ENCODE assay signal across 8 mouse cellular contexts in genomic region chr17:21534460-21535095, GRCm38 (mm10). TPM values are rescaled to one million over a fixed set of nuclear protein-coding genes. Genes with fewer than 3 reads are reported as not detected.
A peak's percentile ranks its signal among the peaks of the same experiment; 100 is the strongest.
DNase-seq lines count a peak whose midpoint lies in the region; ATAC-seq and TF ChIP-seq lines count a peak whose summit lies in the region.

No protein-coding gene starts in this region.

- WGBS in forebrain, embryonic 11.5 days, result 22% methylated on average over 4 of the region's 4 CpGs
- 14% methylated on average over 4 of the region's 4 CpGs for WGBS in hindbrain, postnatal 0 days
- WGBS in limb, embryonic 11.5 days, result 21% methylated on average over 4 of the region's 4 CpGs
- WGBS in midbrain, postnatal 0 days, result 17% methylated on average over 4 of the region's 4 CpGs

- H3K4me1 ChIP-seq in forebrain, embryonic 11.5 days (replicated peaks; ENCODE audit: control insufficient read depth, insufficient read depth, low read length), result peaks cover 7% of the 10 kb centered on the region; the same call in 1 of the 2 replicates
- no peaks in the 10 kb centered on the region for H3K4me1 ChIP-seq in hindbrain, postnatal 0 days (ENCODE audit: insufficient read depth, low read length)
- H3K4me1 ChIP-seq in limb, embryonic 11.5 days (ENCODE audit: control insufficient read depth, insufficient read depth, low read length), result no peaks in the 10 kb centered on the region
- H3K4me1 ChIP-seq in midbrain, postnatal 0 days (ENCODE audit: insufficient read depth, low read length), result peaks cover 5% of the 10 kb centered on the region; the same call in 1 of the 2 replicates

- no peak overlapping the region for H3K4me2 ChIP-seq in forebrain, embryonic 11.5 days (ENCODE audit: low read depth, low read length, severe bottlenecking)
- H3K4me2 ChIP-seq in hindbrain, postnatal 0 days (ENCODE audit: low read depth, low read length), result peak overlapping the region; percentile 91
- no peak overlapping the region for H3K4me2 ChIP-seq in limb, embryonic 11.5 days (ENCODE audit: low read depth, severe bottlenecking)
- H3K4me2 ChIP-seq in midbrain, postnatal 0 days (ENCODE audit: low read depth, low read length, poor library complexity, severe bottlenecking), result peak overlapping the region; percentile 84; the same call in 1 of the 2 replicates

- H3K4me3 ChIP-seq in forebrain, embryonic 11.5 days (ENCODE audit: low read depth, low read length), result no peak overlapping the region
- no peak overlapping the region for H3K4me3 ChIP-seq in hindbrain, postnatal 0 days (ENCODE audit: low read length)
- no peak overlapping the region for H3K4me3 ChIP-seq in limb, embryonic 11.5 days (ENCODE audit: low read depth, low read length)
- H3K4me3 ChIP-seq in midbrain, postnatal 0 days (ENCODE audit: low read depth, low read length), result no peak overlapping the region

- H3K27me3 ChIP-seq in forebrain, embryonic 11.5 days (ENCODE audit: control insufficient read depth, insufficient read depth, low read length), result no peaks in the 10 kb centered on the region
- no peaks in the 10 kb centered on the region for H3K27me3 ChIP-seq in hindbrain, postnatal 0 days (ENCODE audit: insufficient read depth, low read length)
- H3K27me3 ChIP-seq in limb, embryonic 11.5 days (ENCODE audit: control insufficient read depth, insufficient read depth, low read length), result no peaks in the 10 kb centered on the region
- no peaks in the 10 kb centered on the region for H3K27me3 ChIP-seq in midbrain, postnatal 0 days (ENCODE audit: insufficient read depth, low read length)

- no peak overlapping the region for H3K27ac ChIP-seq in forebrain, embryonic 11.5 days (ENCODE audit: low read depth, low read length)
- peak overlapping the region; percentile 65; the same call in 1 of the 2 replicates for H3K27ac ChIP-seq in hindbrain, postnatal 0 days
- H3K27ac ChIP-seq in limb, embryonic 11.5 days (replicated peaks; ENCODE audit: low read depth, low read length), result no peak overlapping the region
- no peak overlapping the region for H3K27ac ChIP-seq in midbrain, postnatal 0 days (ENCODE audit: low read depth, low read length)

- peak; percentile 17 for ATAC-seq in forebrain, embryonic 11.5 days (replicated peaks; ENCODE audit: low FRiP score)
- peak; percentile 48 for ATAC-seq in hindbrain, postnatal 0 days
- ATAC-seq in limb, embryonic 11.5 days (ENCODE audit: insufficient number of reproducible peaks, low FRiP score, low TSS enrichment, low read depth), result no peak; the same call in 1 of the 2 replicates
- peak; percentile 41; the same call in 1 of the 2 replicates for ATAC-seq in midbrain, postnatal 0 days (ENCODE audit: low FRiP score)

- H3K9ac ChIP-seq in forebrain, embryonic 11.5 days (ENCODE audit: low read length), result no peak overlapping the region
- no peak overlapping the region for H3K9ac ChIP-seq in hindbrain, postnatal 0 days (replicated peaks; ENCODE audit: low read length)
- H3K9ac ChIP-seq in limb, embryonic 11.5 days (ENCODE audit: low read length), result no peak overlapping the region
- peak overlapping the region; percentile 71; the same call in 1 of the 2 replicates for H3K9ac ChIP-seq in midbrain, postnatal 0 days (replicated peaks; ENCODE audit: low read length, poor library complexity, severe bottlenecking)

- no peaks in the 10 kb centered on the region for H3K36me3 ChIP-seq in forebrain, embryonic 11.5 days (ENCODE audit: control insufficient read depth, insufficient read depth, low read length)
- H3K36me3 ChIP-seq in hindbrain, postnatal 0 days (ENCODE audit: insufficient read depth, low read length), result no peaks in the 10 kb centered on the region
- no peaks in the 10 kb centered on the region for H3K36me3 ChIP-seq in limb, embryonic 11.5 days (ENCODE audit: control insufficient read depth, insufficient read depth, low read length)
- H3K36me3 ChIP-seq in midbrain, postnatal 0 days (ENCODE audit: insufficient read depth, low read length), result no peaks in the 10 kb centered on the region

- no peaks in the 10 kb centered on the region for H3K9me3 ChIP-seq in forebrain, embryonic 11.5 days (ENCODE audit: control insufficient read depth, low read length)
- H3K9me3 ChIP-seq in hindbrain, postnatal 0 days (ENCODE audit: low read length), result no peaks in the 10 kb centered on the region
- no peaks in the 10 kb centered on the region for H3K9me3 ChIP-seq in limb, embryonic 11.5 days (ENCODE audit: control insufficient read depth, low read length)
- no peaks in the 10 kb centered on the region for H3K9me3 ChIP-seq in midbrain, postnatal 0 days (ENCODE audit: low read length)

- TF ChIP-seq CTCF in hindbrain, postnatal 0 days (IDR thresholded peaks at IDR 0.05; ENCODE audit: low read depth), result peak; percentile 85
- peak; percentile 88 for TF ChIP-seq CTCF in midbrain, postnatal 0 days (IDR thresholded peaks at IDR 0.05)

- DNase-seq in right cerebral cortex, adult 2 months (ENCODE audit: low spot score in 2 of 2), result peak; percentile 23 to 39
- no peak for DNase-seq in right cerebral cortex, postnatal 25 days
- DNase-seq in c-Kit-positive CD71-positive TER-119-negative erythroid progenitor cells, embryonic 14.5 days (ENCODE audit: low read depth), result peak; percentile 85
- DNase-seq in forebrain, embryonic 11.5 days (ENCODE audit: low spot score), result no peak
- DNase-seq in hindbrain, postnatal 0 days (ENCODE audit: low spot score), result peak; percentile 93
- DNase-seq in limb, embryonic 11.5 days (ENCODE audit: low spot score), result peak; percentile 34
- peak; percentile 93 for DNase-seq in midbrain, postnatal 0 days (ENCODE audit: low spot score)
- no peak for DNase-seq in ovary, postnatal 36 days (ENCODE audit: low spot score)

RNA-seq across cellular contexts. Expression of gene Zfp52, which starts 0.8 kb away (rescaled TPM):
- 1.2 and 1.3 TPM in 2 replicates for polyA plus RNA-seq in forebrain, embryonic 11.5 days (2014; fragmentation: Nextera tagmentation; extraction: Ambion mirVana)
- 2.0 and 2.1 TPM in 2 replicates for total RNA-seq in hindbrain, postnatal 0 days (2014; rRNA removed)
- polyA plus RNA-seq in hindbrain, postnatal 0 days (2015; fragmentation: Nextera tagmentation; extraction: Ambion mirVana), result 2.1 and 2.3 TPM in 2 replicates
- 1.9 and 2.5 TPM in 2 replicates for polyA plus RNA-seq in limb, embryonic 11.5 days (2014; fragmentation: Nextera tagmentation; extraction: Ambion mirVana)
- 2.9 and 4.1 TPM in 2 replicates for total RNA-seq in midbrain, postnatal 0 days (2014; rRNA removed)
- polyA plus RNA-seq in midbrain, postnatal 0 days (2015; fragmentation: Nextera tagmentation; extraction: Ambion mirVana), result 1.9 and 2.1 TPM in 2 replicates

RNA-seq across cellular contexts. Expression of gene Zfp948, which starts 32.2 kb away (rescaled TPM):
- 16.3 and 18.6 TPM in 2 replicates for polyA plus RNA-seq in forebrain, embryonic 11.5 days (2014; fragmentation: Nextera tagmentation; extraction: Ambion mirVana)
- total RNA-seq in hindbrain, postnatal 0 days (2014; rRNA removed), result 6.5 and 8.7 TPM in 2 replicates
- 13.2 and 15.5 TPM in 2 replicates for polyA plus RNA-seq in hindbrain, postnatal 0 days (2015; fragmentation: Nextera tagmentation; extraction: Ambion mirVana)
- 16.4 and 17.4 TPM in 2 replicates for polyA plus RNA-seq in limb, embryonic 11.5 days (2014; fragmentation: Nextera tagmentation; extraction: Ambion mirVana)
- total RNA-seq in midbrain, postnatal 0 days (2014; rRNA removed), result 11.5 and 13.5 TPM in 2 replicates
- polyA plus RNA-seq in midbrain, postnatal 0 days (2015; fragmentation: Nextera tagmentation; extraction: Ambion mirVana), result 15.7 and 18.5 TPM in 2 replicates

RNA-seq across cellular contexts. Expression of gene Zfp53, which starts 45.8 kb away (rescaled TPM):
- 9.6 TPM in 2 replicates for polyA plus RNA-seq in forebrain, embryonic 11.5 days (2014; fragmentation: Nextera tagmentation; extraction: Ambion mirVana)
- 3.1 and 3.4 TPM in 2 replicates for total RNA-seq in hindbrain, postnatal 0 days (2014; rRNA removed)
- polyA plus RNA-seq in hindbrain, postnatal 0 days (2015; fragmentation: Nextera tagmentation; extraction: Ambion mirVana), result 7.8 and 7.9 TPM in 2 replicates
- polyA plus RNA-seq in limb, embryonic 11.5 days (2014; fragmentation: Nextera tagmentation; extraction: Ambion mirVana), result 9.9 and 10.7 TPM in 2 replicates
- total RNA-seq in midbrain, postnatal 0 days (2014; rRNA removed), result 1.5 and 5.4 TPM in 2 replicates
- 8.9 and 10.5 TPM in 2 replicates for polyA plus RNA-seq in midbrain, postnatal 0 days (2015; fragmentation: Nextera tagmentation; extraction: Ambion mirVana)

Comparison
In these comparisons a context has a peak if more than half of its experiments do, and no peak if none do; other contexts are left out.
1. DNase-seq: peak in right cerebral cortex, adult 2 months (2 of 2), c-Kit-positive CD71-positive TER-119-negative erythroid progenitor cells, embryonic 14.5 days (single experiment), hindbrain, postnatal 0 days (single experiment), limb, embryonic 11.5 days (single experiment) and midbrain, postnatal 0 days (single experiment); none in right cerebral cortex, postnatal 25 days (single experiment), forebrain, embryonic 11.5 days (single experiment) and ovary, postnatal 36 days (single experiment).
2. H3K4me2 ChIP-seq: peak in hindbrain, postnatal 0 days (single experiment) and midbrain, postnatal 0 days (single experiment); none in forebrain, embryonic 11.5 days (single experiment) and limb, embryonic 11.5 days (single experiment).